Mouse (Mus musculus) forebrain, embryonic 10.5 days (tissue): ENCODE data around the gene Lmo4. TPM values are rescaled to one million over a fixed set of nuclear protein-coding genes. Genes with fewer than 3 reads are reported as not detected.
A peak's percentile ranks its signal among the peaks of the same experiment; 100 is the strongest.

ENCODE experiments used
- DNase-seq: peaks from one replicate; pipeline ENCODE4 v3.0.0-alpha.2; 2017; ENCODE audit warnings: low spot score; ENCODE audit errors: extremely low spot score
- H3K27ac ChIP-seq: fragments of 300-500 bp; sonication (generic); 2 replicates; pipeline ENCODE4 v1.5.1; 2016; ENCODE audit warnings: mild to moderate bottlenecking
- H3K27me3 ChIP-seq: fragments of 300-500 bp; sonication (generic); 2 replicates; pipeline ENCODE4 v1.6.1; 2016; ENCODE audit warnings: mild to moderate bottlenecking; ENCODE audit not compliant: poor library complexity, severe bottlenecking
- H3K36me3 ChIP-seq: fragments of 300-500 bp; sonication (generic); replicated peaks from 2 replicates; pipeline ENCODE4 v1.6.1; 2016; ENCODE audit warnings: mild to moderate bottlenecking, moderate library complexity
- H3K4me1 ChIP-seq: fragments of 300-500 bp; sonication (generic); 2 replicates; pipeline ENCODE4 v1.6.1; 2016
- H3K4me3 ChIP-seq: fragments of 300-500 bp; sonication (generic); 2 replicates; pipeline ENCODE4 v1.5.1; 2016; ENCODE audit warnings: mild to moderate bottlenecking, moderate library complexity
- H3K9me3 ChIP-seq: fragments of 300-500 bp; sonication (generic); 2 replicates; pipeline ENCODE4 v1.6.1; 2016; ENCODE audit warnings: mild to moderate bottlenecking, moderate library complexity
- WGBS: fragments of 180-500 bp; shearing (Covaris S2); methylation state at CpG from one replicate; pipeline ENCODE4 v1.1.7; 2016; 5-methylcytosine and 5-hydroxymethylcytosine counted together
- polyA plus RNA-seq: library from polyadenylated mRNA; unstranded; fragments of >200 nt; fragmentation: Nextera tagmentation; extraction: Ambion mirVana; gene quantifications from 2 replicates; pipeline ENCODE4 v1.2.1, GENCODE M21; 2016

The Lmo4 gene
- polyA plus RNA-seq, 1 experiment from 2014 or later, result 36.2 TPM

GRCm38 (mm10) chr3:144225456-144226240, 20.6 kb upstream of the Lmo4 start:
- WGBS, result 80% methylated on average over 9 of the region's 9 CpGs
- H3K4me1 ChIP-seq, result peaks cover 37% of the 10 kb centered on the region
- no peak overlapping the region for H3K4me3 ChIP-seq

GRCm38 (mm10) chr3:144224594-144224993, 19.6 kb upstream of the Lmo4 start:
- peaks cover 37% of the 10 kb centered on the region for H3K4me1 ChIP-seq
- no peaks in the 10 kb centered on the region for H3K9me3 ChIP-seq
- WGBS, result 47% methylated on average over 7 of the region's 7 CpGs
- DNase-seq, result no peak
- H3K4me3 ChIP-seq, result no peak overlapping the region
- no peaks in the 10 kb centered on the region for H3K36me3 ChIP-seq
- H3K27me3 ChIP-seq, result peaks cover 71% of the 10 kb centered on the region
- H3K27ac ChIP-seq, result no peak overlapping the region

More at GRCm38 (mm10) chr3:144225456-144226240, 20.6 kb upstream of the Lmo4 start:
- Histone ChIP-seq H3K36me3 (no peaks in the 10 kb centered on the region), H3K27ac (no peak overlapping the region), H3K27me3 (peaks cover 71% of the 10 kb centered on the region), H3K9me3 (no peaks in the 10 kb centered on the region)
- no peak for DNase-seq

GRCm38 (mm10) chr3:144223377-144224105, 18.5 kb upstream of the Lmo4 start:
- Histone ChIP-seq H3K9me3 (no peaks in the 10 kb centered on the region), H3K4me3 (peak overlapping the region; percentile 10; the same call in 1 of the 2 replicates), H3K27me3 (peaks cover 70% of the 10 kb centered on the region), H3K36me3 (no peaks in the 10 kb centered on the region), H3K27ac (peak overlapping the region; percentile 48), H3K4me1 (peaks cover 37% of the 10 kb centered on the region)
- no peak for DNase-seq
- 48% methylated on average over 20 of the region's 20 CpGs for WGBS

GRCm38 (mm10) chr3:144222381-144222780, 17.4 kb upstream of the Lmo4 start:
- Histone ChIP-seq H3K9me3 (no peaks in the 10 kb centered on the region), H3K4me1 (peaks cover 37% of the 10 kb centered on the region), H3K36me3 (no peaks in the 10 kb centered on the region), H3K4me3 (no peak overlapping the region), H3K27ac (no peak overlapping the region), H3K27me3 (peaks cover 65% of the 10 kb centered on the region)
- WGBS, result 82% methylated on average over 9 of the region's 9 CpGs
- DNase-seq, result no peak

- H3K4me1 ChIP-seq, result peaks cover 21% of the 10 kb centered on the region
- H3K36me3 ChIP-seq, result no peaks in the 10 kb centered on the region
- H3K27me3 ChIP-seq, result peaks cover 27% of the 10 kb centered on the region
- DNase-seq, result no peak
- no peaks in the 10 kb centered on the region for H3K9me3 ChIP-seq
- 36% methylated on average over 5 of the region's 5 CpGs for WGBS
- no peak overlapping the region for H3K4me3 ChIP-seq
- no peak overlapping the region for H3K27ac ChIP-seq
Measured at GRCm38 (mm10) chr3:144207498-144207897, 2.5 kb upstream of the Lmo4 start.

- H3K36me3 ChIP-seq, result no peaks in the 10 kb centered on the region
- no peak overlapping the region for H3K27ac ChIP-seq
- peaks cover 23% of the 10 kb centered on the region for H3K27me3 ChIP-seq
- H3K9me3 ChIP-seq, result no peaks in the 10 kb centered on the region
- 90% methylated on average over 1 of the region's 1 CpGs for WGBS
- H3K4me1 ChIP-seq, result peaks cover 27% of the 10 kb centered on the region
- no peak overlapping the region for H3K4me3 ChIP-seq
- no peak for DNase-seq
Measured at GRCm38 (mm10) chr3:144206942-144207341, 1.9 kb upstream of the Lmo4 start.

GRCm38 (mm10) chr3:144206261-144206660, 1.2 kb upstream of the Lmo4 start:
- Histone ChIP-seq H3K4me3 (peak overlapping the region; percentile 87), H3K27me3 (peaks cover 23% of the 10 kb centered on the region), H3K27ac (peak overlapping the region; percentile 98), H3K36me3 (peaks cover 6% of the 10 kb centered on the region; the same call in 1 of the 2 replicates), H3K9me3 (no peaks in the 10 kb centered on the region), H3K4me1 (peaks cover 34% of the 10 kb centered on the region)
- 25% methylated on average over 3 of the region's 3 CpGs for WGBS
- no peak for DNase-seq

GRCm38 (mm10) chr3:144205351-144206153, 532 bp upstream of the Lmo4 start:
- H3K36me3 ChIP-seq, result peaks cover 10% of the 10 kb centered on the region
- DNase-seq, result peak; percentile 95
- peaks cover 29% of the 10 kb centered on the region for H3K27me3 ChIP-seq
- H3K4me3 ChIP-seq, result peak overlapping the region; percentile 87
- H3K27ac ChIP-seq, result peak overlapping the region; percentile 98
- peaks cover 41% of the 10 kb centered on the region for H3K4me1 ChIP-seq
- under 1% methylated on average over 69 of the region's 69 CpGs for WGBS
- H3K9me3 ChIP-seq, result no peaks in the 10 kb centered on the region

- no peaks in the 10 kb centered on the region for H3K9me3 ChIP-seq
- peaks cover 56% of the 10 kb centered on the region for H3K4me1 ChIP-seq
- H3K27me3 ChIP-seq, result peaks cover 36% of the 10 kb centered on the region
- peak overlapping the region; percentile 87 for H3K4me3 ChIP-seq
- H3K27ac ChIP-seq, result peak overlapping the region; percentile 98
- peaks cover 18% of the 10 kb centered on the region for H3K36me3 ChIP-seq
- no peak for DNase-seq
- WGBS, result 0% methylated on average over 5 of the region's 5 CpGs
Measured at GRCm38 (mm10) chr3:144203988-144204412, 1.0 kb downstream of the Lmo4 start.

- H3K36me3 ChIP-seq, result peaks cover 18% of the 10 kb centered on the region
- H3K27ac ChIP-seq, result peak overlapping the region; percentile 98
- DNase-seq, result peak; percentile 47
- WGBS, result under 1% methylated on average over 15 of the region's 15 CpGs
- H3K27me3 ChIP-seq, result peaks cover 32% of the 10 kb centered on the region
- H3K4me3 ChIP-seq, result peak overlapping the region; percentile 87
- peaks cover 62% of the 10 kb centered on the region for H3K4me1 ChIP-seq
- no peaks in the 10 kb centered on the region for H3K9me3 ChIP-seq
Measured at GRCm38 (mm10) chr3:144203259-144203987, 1.6 kb downstream of the Lmo4 start.

- H3K36me3 ChIP-seq, result peaks cover 18% of the 10 kb centered on the region
- H3K27me3 ChIP-seq, result peaks cover 26% of the 10 kb centered on the region
- WGBS, result 0% methylated on average over 14 of the region's 14 CpGs
- H3K4me3 ChIP-seq, result peak overlapping the region; percentile 87
- peaks cover 69% of the 10 kb centered on the region for H3K4me1 ChIP-seq
- no peaks in the 10 kb centered on the region for H3K9me3 ChIP-seq
- H3K27ac ChIP-seq, result peak overlapping the region; percentile 98
- peak; percentile 14 for DNase-seq
Measured at GRCm38 (mm10) chr3:144202574-144203258, 2.3 kb downstream of the Lmo4 start.
